Mouse (Mus musculus): ENCODE measurements around the gene Arhgef7. TPM values are rescaled to one million over a fixed set of nuclear protein-coding genes. Genes with fewer than 3 reads are reported as not detected.

Gene Arhgef7
- total RNA-seq, 2 experiments from 2014 or later = 54.5 to 64.7 TPM

GRCm38 (mm10) chr8:11783861-11784594, 56.5 kb downstream of the Arhgef7 start:
- intact Hi-C loops (cut with DNase I; ENCODE audit: low total_unique reads) = no loop called here
- DNase-seq = no peak

GRCm38 (mm10) chr8:11785121-11785520, 57.6 kb downstream of the Arhgef7 start:
- DNase-seq = no peak
- intact Hi-C loops (cut with DNase I; ENCODE audit: low total_unique reads) = no loop called here

GRCm38 (mm10) chr8:11785539-11786046, 58.1 kb downstream of the Arhgef7 start:
- intact Hi-C loops (cut with DNase I; ENCODE audit: low total_unique reads) = no loop called here
- no peak for DNase-seq

- intact Hi-C loops (cut with DNase I; ENCODE audit: low total_unique reads) = no loop called here
- DNase-seq = peak; percentile 68
These were observed 60.7 kb downstream of the Arhgef7 start for GRCm38 (mm10) chr8:11788252-11788651.

GRCm38 (mm10) chr8:11789168-11789567, 61.6 kb downstream of the Arhgef7 start:
- DNase-seq = no peak
- intact Hi-C loops (cut with DNase I; ENCODE audit: low total_unique reads) = no loop called here

GRCm38 (mm10) chr8:11794956-11795355, 67.4 kb downstream of the Arhgef7 start:
- intact Hi-C loops (cut with DNase I; ENCODE audit: low total_unique reads) = loop anchor here (5.0 kb wide), 1 partner anchor 43 kb away; no protein-coding TSS in a partner anchor
- no peak for DNase-seq

GRCm38 (mm10) chr8:11797128-11797527, 69.6 kb downstream of the Arhgef7 start:
- intact Hi-C loops (cut with DNase I; ENCODE audit: low total_unique reads) = loop anchor here (5.0 kb wide), 1 partner anchor 45 kb away; no protein-coding TSS in a partner anchor
- no peak for DNase-seq

GRCm38 (mm10) chr8:11797729-11798479, 70.4 kb downstream of the Arhgef7 start:
- intact Hi-C loops (cut with DNase I; ENCODE audit: low total_unique reads) = loop anchor here (5.0 kb wide), 1 partner anchor 46 kb away; no protein-coding TSS in a partner anchor
- DNase-seq = peak; percentile 40

- intact Hi-C loops (cut with DNase I; ENCODE audit: low total_unique reads) = loop anchor here (5.0 kb wide), 1 partner anchor 46 kb away; no protein-coding TSS in a partner anchor
- no peak for DNase-seq
These were observed 71.0 kb downstream of the Arhgef7 start for GRCm38 (mm10) chr8:11798480-11798867.

- DNase-seq = no peak
- intact Hi-C loops (cut with DNase I; ENCODE audit: low total_unique reads) = loop anchor here (5.0 kb wide), 1 partner anchor 47 kb away; no protein-coding TSS in a partner anchor
These were observed 71.6 kb downstream of the Arhgef7 start for GRCm38 (mm10) chr8:11799098-11799497.

- intact Hi-C loops (cut with DNase I; ENCODE audit: low total_unique reads) = no loop called here
- DNase-seq = no peak
These were observed 73.0 kb downstream of the Arhgef7 start for GRCm38 (mm10) chr8:11800481-11800880.

- DNase-seq = no peak
- intact Hi-C loops (cut with DNase I; ENCODE audit: low total_unique reads) = no loop called here
These were observed 74.0 kb downstream of the Arhgef7 start for GRCm38 (mm10) chr8:11801571-11801970.

- intact Hi-C loops (cut with DNase I; ENCODE audit: low total_unique reads) = no loop called here
- no peak for DNase-seq
These were observed 77.4 kb downstream of the Arhgef7 start for GRCm38 (mm10) chr8:11804914-11805313.

GRCm38 (mm10) chr8:11806252-11806651, 78.7 kb downstream of the Arhgef7 start:
- no peak for DNase-seq
- intact Hi-C loops (cut with DNase I; ENCODE audit: low total_unique reads) = no loop called here

- DNase-seq = no peak
- intact Hi-C loops (cut with DNase I; ENCODE audit: low total_unique reads) = no loop called here
These were observed 79.8 kb downstream of the Arhgef7 start for GRCm38 (mm10) chr8:11807361-11807760.

- no peak for DNase-seq
- intact Hi-C loops (cut with DNase I; ENCODE audit: low total_unique reads) = no loop called here
These were observed 80.5 kb downstream of the Arhgef7 start for GRCm38 (mm10) chr8:11808047-11808446.

- DNase-seq = no peak
- intact Hi-C loops (cut with DNase I; ENCODE audit: low total_unique reads) = no loop called here
These were observed 82.9 kb downstream of the Arhgef7 start for GRCm38 (mm10) chr8:11810426-11810825.

GRCm38 (mm10) chr8:11813801-11814200, 86.3 kb downstream of the Arhgef7 start:
- no peak for DNase-seq
- intact Hi-C loops (cut with DNase I; ENCODE audit: low total_unique reads) = no loop called here

- no peak for DNase-seq
- intact Hi-C loops (cut with DNase I; ENCODE audit: low total_unique reads) = no loop called here
These were observed 87.7 kb downstream of the Arhgef7 start for GRCm38 (mm10) chr8:11815206-11815605.

- DNase-seq = no peak
- intact Hi-C loops (cut with DNase I; ENCODE audit: low total_unique reads) = no loop called here
These were observed 92.6 kb downstream of the Arhgef7 start for GRCm38 (mm10) chr8:11820136-11820535.
